Mouse (Mus musculus) heart, adult 2 months (tissue): ENCODE measurements at regions not wholly inside any gene's neighbourhood (a gene's known extent, or its start where the extent isn't known, plus 50 kb on each side); places are given as distances from the start of the nearest gene placed in this dataset.

ENCODE experiments used
- CTCF ChIP-seq: fragments of 200-600 bp; IDR thresholded peaks from 2 replicates; pipeline ENCODE4 v1.8.1; 2022; ENCODE audit warnings: antibody characterized with exemption, mild to moderate bottlenecking, moderate library complexity
- EP300 ChIP-seq: fragments of 200-500 bp; IDR thresholded peaks from 2 replicates; pipeline ENCODE4 v1.6.1; 2011; ENCODE audit warnings: low read depth, low read length, control low read depth; ENCODE audit not compliant: insufficient read depth
- POLR2A ChIP-seq: fragments of 200-500 bp; IDR thresholded peaks from 2 replicates; pipeline ENCODE4 v1.6.1; 2011; ENCODE audit warnings: mild to moderate bottlenecking, low read depth, low read length, control low read depth; ENCODE audit not compliant: insufficient read depth

DNA sequence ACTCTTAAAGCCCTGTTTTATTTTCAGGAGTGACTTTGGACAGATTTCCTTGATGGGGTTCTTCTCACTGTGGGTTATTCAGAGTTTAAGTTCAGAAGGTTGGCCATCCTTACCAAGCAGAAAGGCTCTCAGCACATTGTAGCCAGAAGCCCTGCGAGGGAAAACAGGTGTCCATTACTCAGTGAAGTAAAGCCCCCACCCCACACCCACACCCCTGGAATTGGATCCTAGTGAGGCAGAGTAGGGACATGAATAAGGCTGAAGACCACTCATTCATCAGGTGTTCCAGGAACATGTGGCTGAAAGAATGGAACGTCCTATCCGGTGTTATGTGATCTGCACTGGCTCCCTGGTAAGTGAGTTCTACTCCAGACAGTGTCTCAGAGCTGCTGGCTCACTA, 602.3 kb downstream of the Tns3 start:
- TF ChIP-seq CTCF (no peak), POLR2A (no peak), EP300 (no peak)
